Mouse (Mus musculus) embryonic fibroblast, embryonic 13.5 days (primary cell): ENCODE results near the gene Ampd2. TPM values are rescaled to one million over a fixed set of nuclear protein-coding genes. Genes with fewer than 3 reads are reported as not detected.
A peak's percentile ranks its signal among the peaks of the same experiment; 100 is the strongest.

ENCODE experiments used
- H3K27ac ChIP-seq: 2 replicates; pipeline ENCODE4 v1.5.1; 2012; ENCODE audit warnings: low read length, control low read depth, inconsistent platforms; ENCODE audit not compliant: insufficient read depth
- H3K4me1 ChIP-seq: 2 replicates; pipeline ENCODE4 v1.6.1; 2011; ENCODE audit warnings: low read length; ENCODE audit not compliant: control insufficient read depth, insufficient read depth
- H3K4me3 ChIP-seq: 2 replicates; pipeline ENCODE4 v1.5.1; 2011; ENCODE audit warnings: mild to moderate bottlenecking, control low read depth, low read length; ENCODE audit not compliant: insufficient read depth
- CTCF ChIP-seq: IDR thresholded peaks from 2 replicates; pipeline ENCODE4 v1.5.1; 2011; ENCODE audit warnings: mild to moderate bottlenecking, control low read depth, low read length, moderate library complexity, borderline replicate concordance; ENCODE audit not compliant: insufficient read depth
- POLR2A ChIP-seq: IDR thresholded peaks from 2 replicates; pipeline ENCODE4 v1.6.1; 2011; ENCODE audit warnings: low read depth, mild to moderate bottlenecking, control low read depth, low read length, moderate library complexity
- polyA plus RNA-seq: library from polyadenylated mRNA; stranded (reverse); fragments of >200 nt; gene quantifications from 2 replicates; pipeline ENCODE4 v1.2.4, GENCODE M21; 2011; ENCODE audit warnings: low read depth; ENCODE audit not compliant: missing spikeins, insufficient read length

The Ampd2 gene
- polyA plus RNA-seq, 1 experiment = 48.3 TPM

GRCm38 (mm10) chr3:108062648-108063047 lies 23.8 kb downstream of the Ampd2 start:
- no peak overlapping the region for H3K4me3 ChIP-seq
- no peak overlapping the region for H3K27ac ChIP-seq
- TF ChIP-seq POLR2A (no peak), CTCF (no peak)
- no peaks in the 10 kb centered on the region for H3K4me1 ChIP-seq

DNA sequence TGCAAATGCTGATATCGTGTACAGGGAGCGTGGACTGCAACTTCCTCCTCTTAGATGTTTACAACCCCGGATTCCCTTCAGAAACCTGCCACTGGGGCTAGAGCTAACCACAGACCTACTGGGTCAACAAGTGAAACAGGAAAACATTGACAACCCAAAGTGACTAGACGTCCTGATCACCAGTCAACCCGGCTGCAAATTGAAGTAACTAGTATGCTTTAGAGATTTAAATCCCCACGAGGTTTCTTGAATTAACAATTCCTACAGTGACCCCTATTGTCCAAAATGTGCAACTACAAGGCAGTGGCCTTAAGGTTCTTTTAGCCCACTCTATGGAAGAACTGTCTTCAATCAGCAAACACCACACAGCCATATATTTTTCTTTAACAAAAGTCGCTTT lies 25.0 kb downstream of the Ampd2 start:
- TF ChIP-seq POLR2A (no peak), CTCF (no peak)
- Histone ChIP-seq H3K27ac (no peak overlapping the region), H3K4me1 (no peaks in the 10 kb centered on the region), H3K4me3 (no peak overlapping the region)

DNA sequence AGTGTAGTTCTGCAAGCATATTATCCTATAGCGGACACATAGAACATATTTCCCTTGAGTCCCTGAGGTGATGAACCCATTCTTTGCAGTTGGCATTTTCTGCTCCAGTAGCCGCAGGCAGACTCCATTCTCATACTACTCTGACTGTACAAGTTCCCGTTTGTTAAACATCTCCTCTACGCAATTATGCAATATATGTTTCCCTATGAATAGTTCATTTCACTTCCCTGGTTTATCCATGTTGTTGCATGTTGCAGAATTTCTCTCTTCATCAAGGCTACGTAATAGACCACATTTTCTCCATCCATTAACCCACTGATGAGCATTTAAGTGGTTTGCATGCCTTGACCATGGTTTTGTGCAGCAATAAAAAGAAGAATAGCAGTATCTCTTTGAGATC lies 36.0 kb downstream of the Ampd2 start:
- Histone ChIP-seq H3K4me1 (no peaks in the 10 kb centered on the region), H3K27ac (no peak overlapping the region), H3K4me3 (no peak overlapping the region)
- no peak for TF ChIP-seq POLR2A
- TF ChIP-seq CTCF = no peak

DNA sequence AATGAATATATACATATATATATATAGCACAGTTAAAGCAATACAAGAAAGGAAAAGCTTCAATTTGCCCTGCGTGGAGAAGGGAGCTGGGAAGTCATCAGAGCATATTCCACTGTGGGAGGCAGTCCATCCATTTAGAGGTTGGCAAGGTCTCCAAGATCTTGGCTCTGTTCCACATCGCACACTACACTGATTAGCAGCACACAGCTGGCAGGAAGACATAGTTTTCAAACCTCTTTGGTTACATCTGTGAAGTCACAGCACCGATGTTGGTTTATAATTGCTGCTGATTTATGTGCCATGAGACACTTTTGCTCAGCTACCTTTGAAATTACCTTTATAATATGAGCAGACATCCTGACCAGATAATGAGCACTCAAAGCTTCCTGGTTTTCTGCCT lies 38.1 kb downstream of the Ampd2 start:
- no peaks in the 10 kb centered on the region for H3K4me1 ChIP-seq
- H3K4me3 ChIP-seq = no peak overlapping the region
- H3K27ac ChIP-seq = no peak overlapping the region
- TF ChIP-seq POLR2A (no peak), CTCF (no peak)

GRCm38 (mm10) chr3:108046944-108047655 lies 39.4 kb downstream of the Ampd2 start:
- Histone ChIP-seq H3K27ac (no peak overlapping the region), H3K4me1 (no peaks in the 10 kb centered on the region), H3K4me3 (no peak overlapping the region)
- no peak for TF ChIP-seq POLR2A
- no peak for TF ChIP-seq CTCF

- H3K4me3 ChIP-seq = peak within 1 kb of the TSS; percentile 46
- no peaks in the 10 kb centered on the region for H3K4me1 ChIP-seq
- TF ChIP-seq CTCF (no peak), POLR2A (peak; percentile 80)
- no peak within 1 kb of the TSS for H3K27ac ChIP-seq
These were observed 41.9 kb downstream of the Ampd2 start, which contains the start of gene Gstm4 for GRCm38 (mm10) chr3:108044394-108045140. Gene Gstm4 (minus strand): TSS chr3:108044894.

GRCm38 (mm10) chr3:108033156-108033555 lies 53.3 kb downstream of the Ampd2 start:
- H3K4me1 ChIP-seq = no peaks in the 10 kb centered on the region
- no peak overlapping the region for H3K27ac ChIP-seq
- TF ChIP-seq POLR2A = no peak
- no peak for TF ChIP-seq CTCF
- H3K4me3 ChIP-seq = no peak overlapping the region

DNA sequence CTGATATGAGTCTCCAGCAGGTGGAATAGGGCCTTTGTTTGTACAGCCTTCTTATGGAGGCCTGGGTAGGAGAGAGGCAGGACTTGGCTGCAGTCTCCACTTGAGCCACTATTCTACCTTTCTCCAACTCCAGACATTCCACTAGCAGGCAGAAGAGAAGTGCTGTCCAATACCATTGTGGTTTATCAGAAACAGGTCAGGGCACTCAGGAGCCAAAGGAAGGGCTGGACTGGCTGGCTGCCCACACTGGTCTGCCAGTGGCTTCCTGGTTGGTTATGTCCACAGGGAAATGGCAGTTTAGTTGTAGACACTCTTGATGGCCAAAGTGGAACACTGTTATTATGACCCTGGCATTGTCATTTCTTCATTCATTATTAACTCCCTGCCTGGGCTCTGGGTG lies 54.3 kb downstream of the Ampd2 start:
- TF ChIP-seq CTCF (no peak), POLR2A (no peak)
- no peaks in the 10 kb centered on the region for H3K4me1 ChIP-seq
- H3K27ac ChIP-seq = no peak overlapping the region
- no peak overlapping the region for H3K4me3 ChIP-seq

DNA sequence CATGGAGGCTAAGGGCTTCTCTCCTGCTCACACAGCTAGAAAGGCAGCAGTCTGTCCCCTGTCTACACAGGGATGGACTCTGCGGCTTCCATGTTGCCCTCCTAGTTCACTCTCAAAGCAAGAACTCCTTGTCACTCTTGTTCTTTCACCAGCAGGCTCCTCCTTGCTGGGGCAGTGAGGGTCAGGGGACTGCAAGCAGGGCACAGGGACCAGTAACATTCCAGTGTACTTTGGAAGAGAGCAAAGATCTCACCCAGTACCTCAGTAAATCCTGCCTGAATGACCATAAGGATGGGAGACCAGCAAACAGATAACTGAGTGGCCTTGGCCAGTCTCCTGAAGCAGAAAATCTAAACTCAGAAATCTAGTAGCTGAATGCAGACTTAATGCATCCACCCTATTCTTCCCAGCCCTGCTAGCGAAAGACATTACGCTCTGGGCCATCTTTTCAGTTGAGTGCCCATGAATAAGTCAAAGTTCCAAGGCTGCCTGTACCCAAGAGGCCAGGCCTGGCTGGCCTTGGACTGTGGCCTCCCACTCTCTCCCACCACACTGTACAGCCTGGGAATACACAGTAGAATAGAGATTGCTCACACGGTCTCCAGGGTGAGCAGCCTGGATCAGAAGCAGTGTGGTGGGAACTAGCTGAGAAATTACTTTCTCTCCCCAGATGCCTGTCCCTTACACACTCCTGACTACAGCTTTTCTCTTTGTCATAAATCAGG lies 57.6 kb downstream of the Ampd2 start:
- TF ChIP-seq CTCF = no peak
- no peak for TF ChIP-seq POLR2A
- no peak overlapping the region for H3K4me3 ChIP-seq
- no peak overlapping the region for H3K27ac ChIP-seq
- no peaks in the 10 kb centered on the region for H3K4me1 ChIP-seq
